Mouse (Mus musculus): Measurements from ENCODE around the gene Hist1h2bb. TPM values are rescaled to one million over a fixed set of nuclear protein-coding genes. Genes with fewer than 3 reads are reported as not detected.
"Not testable (repeated sequence)": the region's sequence is repeated elsewhere in the genome, so short reads cannot be mapped to it uniquely, and the experiment has no call there.

Hist1h2bb gene
- polyA plus RNA-seq, 1 experiment from 2014 or later, result 5.5 TPM

GRCm38 (mm10) chr13:23744421-23745380 lies 1.8 kb upstream of the Hist1h2bb start:
- Histone ChIP-seq H3K4me1 (peaks cover 34% of the 10 kb centered on the region), H3K27me3 (no peaks in the 10 kb centered on the region), H3K9ac (peak overlapping the region; percentile 60), H3K4me2 (peak overlapping the region; percentile 67), H3K27ac (peak overlapping the region; percentile 86), H3K4me3 (peak overlapping the region; percentile 40), H3K36me3 (ENCODE audit: poor library complexity, severe bottlenecking) (no peaks in the 10 kb centered on the region), H3K9me3 (replicated peaks) (no peaks in the 10 kb centered on the region)
- WGBS, result under 1% methylated on average over 13 of the region's 36 CpGs
- no peak for ATAC-seq

GRCm38 (mm10) chr13:23745381-23746161 lies 963 bp upstream of the Hist1h2bb start, which contains the start of gene Hist1h3c:
Gene Hist1h3c (minus strand): TSS chr13:23745602.
- H3K4me2 ChIP-seq, result peak within 1 kb of the TSS; percentile 67
- peak within 1 kb of the TSS; percentile 40 for H3K4me3 ChIP-seq
- ATAC-seq, result peak; percentile 74
- H3K36me3 ChIP-seq (ENCODE audit: poor library complexity, severe bottlenecking), result no peaks in the 10 kb centered on the region
- H3K4me1 ChIP-seq, result peaks cover 25% of the 10 kb centered on the region
- peak within 1 kb of the TSS; percentile 96 for H3K27ac ChIP-seq
- no peaks in the 10 kb centered on the region for H3K9me3 ChIP-seq (replicated peaks)
- WGBS, result under 1% methylated on average over 28 of the region's 28 CpGs
- peak within 1 kb of the TSS; percentile 75 for H3K9ac ChIP-seq
- no peaks in the 10 kb centered on the region for H3K27me3 ChIP-seq

GRCm38 (mm10) chr13:23747081-23747891 lies 752 bp downstream of the Hist1h2bb start:
- H3K9ac ChIP-seq, result peak overlapping the region; percentile 76
- H3K4me2 ChIP-seq, result peak overlapping the region; percentile 67
- WGBS, result 3% methylated on average over 13 of the region's 13 CpGs
- peak; percentile 4 for ATAC-seq
- no peaks in the 10 kb centered on the region for H3K36me3 ChIP-seq (ENCODE audit: poor library complexity, severe bottlenecking)
- H3K27ac ChIP-seq, result peak overlapping the region; percentile 96
- H3K4me1 ChIP-seq, result peaks cover 24% of the 10 kb centered on the region
- H3K27me3 ChIP-seq, result no peaks in the 10 kb centered on the region
- peak overlapping the region; percentile 38 for H3K4me3 ChIP-seq
- H3K9me3 ChIP-seq (replicated peaks), result no peaks in the 10 kb centered on the region

- peak overlapping the region; percentile 96 for H3K27ac ChIP-seq
- peak overlapping the region; percentile 67 for H3K4me2 ChIP-seq
- H3K4me1 ChIP-seq, result peaks cover 28% of the 10 kb centered on the region
- H3K36me3 ChIP-seq (ENCODE audit: poor library complexity, severe bottlenecking), result no peaks in the 10 kb centered on the region
- 0 out of 2 replicates have a peak overlapping the region, but pooled peaks have one; percentile 38 for H3K4me3 ChIP-seq
- ATAC-seq, result no peak
- H3K9me3 ChIP-seq (replicated peaks), result no peaks in the 10 kb centered on the region
- H3K9ac ChIP-seq, result peak overlapping the region; percentile 76; the same call in 1 of the 2 replicates
- WGBS, result 7% methylated on average over 4 of the region's 4 CpGs
- no peaks in the 10 kb centered on the region for H3K27me3 ChIP-seq
Measured at GRCm38 (mm10) chr13:23747892-23748288, 1.4 kb downstream of the Hist1h2bb start.

- Histone ChIP-seq H3K27me3 (no peaks in the 10 kb centered on the region), H3K4me3 (no peak overlapping the region), H3K4me2 (no peak overlapping the region), H3K9ac (no peak overlapping the region), H3K9me3 (replicated peaks) (no peaks in the 10 kb centered on the region), H3K36me3 (ENCODE audit: poor library complexity, severe bottlenecking) (no peaks in the 10 kb centered on the region), H3K27ac (peak overlapping the region; percentile 80), H3K4me1 (peaks cover 24% of the 10 kb centered on the region)
- WGBS, result 90% methylated on average over 5 of the region's 5 CpGs
- ATAC-seq, result no peak
Measured at GRCm38 (mm10) chr13:23749563-23750121, 3.1 kb downstream of the Hist1h2bb start.

GRCm38 (mm10) chr13:23750839-23751477 lies 4.4 kb downstream of the Hist1h2bb start, which contains the start of gene Hist1h2ab:
Gene Hist1h2ab (plus strand): TSS chr13:23751126.
- not testable (repeated sequence) for H3K36me3 ChIP-seq (ENCODE audit: poor library complexity, severe bottlenecking); H3K9me3 ChIP-seq (replicated peaks); H3K27me3 ChIP-seq
- Histone ChIP-seq H3K27ac (peak within 1 kb of the TSS; percentile 98), H3K9ac (peak within 1 kb of the TSS; percentile 73), H3K4me3 (peak within 1 kb of the TSS; percentile 45), H3K4me2 (peak within 1 kb of the TSS; percentile 66), H3K4me1 (peaks cover 24% of the 10 kb centered on the region)
- WGBS, result under 1% methylated on average over 29 of the region's 47 CpGs
- peak; percentile 54 for ATAC-seq

- Histone ChIP-seq H3K4me1 (peaks cover 26% of the 10 kb centered on the region), H3K27me3 (no peaks in the 10 kb centered on the region), H3K4me3 (peak overlapping the region; percentile 45), H3K9ac (peak overlapping the region; percentile 73), H3K36me3 (ENCODE audit: poor library complexity, severe bottlenecking) (no peaks in the 10 kb centered on the region), H3K27ac (peak overlapping the region; percentile 98), H3K9me3 (replicated peaks) (no peaks in the 10 kb centered on the region), H3K4me2 (peak overlapping the region; percentile 66)
- 1% methylated on average over 11 of the region's 11 CpGs for WGBS
- no peak for ATAC-seq
Measured at GRCm38 (mm10) chr13:23751478-23751956, 5.0 kb downstream of the Hist1h2bb start.

GRCm38 (mm10) chr13:23752067-23752741 lies 5.7 kb downstream of the Hist1h2bb start, which contains the start of gene Hist1h3b:
Gene Hist1h3b (plus strand): TSS chr13:23752267.
- peak; percentile 86 for ATAC-seq
- not testable (repeated sequence) for H3K9me3 ChIP-seq (replicated peaks); H3K27me3 ChIP-seq; H3K36me3 ChIP-seq (ENCODE audit: poor library complexity, severe bottlenecking)
- Histone ChIP-seq H3K27ac (peak within 1 kb of the TSS; percentile 98), H3K4me2 (peak within 1 kb of the TSS; percentile 66), H3K4me3 (peak within 1 kb of the TSS; percentile 45), H3K4me1 (peaks cover 24% of the 10 kb centered on the region), H3K9ac (peak within 1 kb of the TSS; percentile 73)
- WGBS, result 2% methylated on average over 18 of the region's 47 CpGs

- H3K9ac ChIP-seq, result peak overlapping the region; percentile 69
- WGBS, result 2% methylated on average over 6 of the region's 6 CpGs
- no peaks in the 10 kb centered on the region for H3K9me3 ChIP-seq (replicated peaks)
- peaks cover 23% of the 10 kb centered on the region for H3K4me1 ChIP-seq
- no peak for ATAC-seq
- peak overlapping the region; percentile 39 for H3K4me3 ChIP-seq
- H3K36me3 ChIP-seq (ENCODE audit: poor library complexity, severe bottlenecking), result no peaks in the 10 kb centered on the region
- peak overlapping the region; percentile 56 for H3K4me2 ChIP-seq
- no peaks in the 10 kb centered on the region for H3K27me3 ChIP-seq
- H3K27ac ChIP-seq, result peak overlapping the region; percentile 81
Measured at GRCm38 (mm10) chr13:23752742-23753172, 6.2 kb downstream of the Hist1h2bb start.

All from forebrain, embryonic 13.5 days (tissue).